Mouse (Mus musculus) 3134 (cell line): Measurements from ENCODE around the gene Peg3.
"Not testable (repeated sequence)": the region's sequence is repeated elsewhere in the genome, so short reads cannot be mapped to it uniquely, and the experiment has no call there.

Experiments
- DNase-seq: peaks from one replicate; pipeline ENCODE4 v3.0.0-alpha.2; 2011; ENCODE audit warnings: low spot score; ENCODE audit not compliant: insufficient read length; ENCODE audit errors: extremely low read depth

The Peg3 gene

GRCm38 (mm10) chr7:6730241-6730640, at the start of gene Peg3, which contains the start of gene Usp29:
Gene Peg3 (minus strand): TSS chr7:6730431.
Gene Usp29 (plus strand): TSS chr7:6730578.
- no peak for DNase-seq

GRCm38 (mm10) chr7:6779172-6779571, 48.9 kb upstream of the Peg3 start:
- DNase-seq: no peak

- no peak for DNase-seq
Measured at GRCm38 (mm10) chr7:6777689-6778088, 47.5 kb upstream of the Peg3 start.

- no peak for DNase-seq
Measured at GRCm38 (mm10) chr7:6777107-6777506, 46.9 kb upstream of the Peg3 start.

GRCm38 (mm10) chr7:6776314-6777059, 46.3 kb upstream of the Peg3 start:
- no peak for DNase-seq

- not testable (repeated sequence) for DNase-seq
Measured at GRCm38 (mm10) chr7:6773865-6774413, 43.7 kb upstream of the Peg3 start.

- DNase-seq: no peak
Measured at GRCm38 (mm10) chr7:6770286-6770685, 40.1 kb upstream of the Peg3 start.

- no peak for DNase-seq
Measured at GRCm38 (mm10) chr7:6765240-6765639, 35.0 kb upstream of the Peg3 start.

GRCm38 (mm10) chr7:6760170-6760569, 29.9 kb upstream of the Peg3 start:
- no peak for DNase-seq

GRCm38 (mm10) chr7:6759698-6760097, 29.5 kb upstream of the Peg3 start:
- no peak for DNase-seq

GRCm38 (mm10) chr7:6756777-6757291, 26.6 kb upstream of the Peg3 start:
- DNase-seq: no peak

- no peak for DNase-seq
Measured at GRCm38 (mm10) chr7:6753440-6753839, 23.2 kb upstream of the Peg3 start.

GRCm38 (mm10) chr7:6749196-6749595, 19.0 kb upstream of the Peg3 start:
- DNase-seq: no peak

GRCm38 (mm10) chr7:6744281-6744904, 14.2 kb upstream of the Peg3 start:
- no peak for DNase-seq

GRCm38 (mm10) chr7:6736060-6736459, 5.8 kb upstream of the Peg3 start:
- DNase-seq: no peak

GRCm38 (mm10) chr7:6731930-6732329, 1.7 kb upstream of the Peg3 start:
- DNase-seq: no peak

GRCm38 (mm10) chr7:6731373-6731772, 1.1 kb upstream of the Peg3 start:
- DNase-seq: no peak

- no peak for DNase-seq
Measured at GRCm38 (mm10) chr7:6730801-6731200, 570 bp upstream of the Peg3 start.

GRCm38 (mm10) chr7:6729061-6729817, 992 bp downstream of the Peg3 start:
- DNase-seq: no peak

- no peak for DNase-seq
Measured at GRCm38 (mm10) chr7:6728263-6728931, 1.8 kb downstream of the Peg3 start.
